Mouse (Mus musculus): ENCODE results near the gene Nampt. TPM values are rescaled to one million over a fixed set of nuclear protein-coding genes. Genes with fewer than 3 reads are reported as not detected.

The Nampt gene
- polyA plus RNA-seq, 1 experiment from 2014 or later = 20.9 TPM

GRCm38 (mm10) chr12:32822066-32822465 is 2.7 kb downstream of the Nampt start:
- H3K4me3 ChIP-seq = no peak overlapping the region
- no peak overlapping the region for H3K4me2 ChIP-seq (replicated peaks)
- WGBS = 66% methylated on average over 4 of the region's 4 CpGs
- H3K27ac ChIP-seq = no peak overlapping the region
- no peaks in the 10 kb centered on the region for H3K9me3 ChIP-seq
- no peak for ATAC-seq (ENCODE audit: low FRiP score, low read depth)
- H3K4me1 ChIP-seq = peaks cover 6% of the 10 kb centered on the region; the same call in 1 of the 2 replicates
- H3K36me3 ChIP-seq = peaks cover 8% of the 10 kb centered on the region
- H3K9ac ChIP-seq = no peak overlapping the region
- H3K27me3 ChIP-seq = no peaks in the 10 kb centered on the region

- Histone ChIP-seq H3K4me2 (replicated peaks) (no peak overlapping the region), H3K9ac (no peak overlapping the region), H3K27me3 (no peaks in the 10 kb centered on the region), H3K4me3 (no peak overlapping the region), H3K36me3 (peaks cover 8% of the 10 kb centered on the region), H3K27ac (no peak overlapping the region), H3K4me1 (peaks cover 9% of the 10 kb centered on the region), H3K9me3 (no peaks in the 10 kb centered on the region)
- no peak for ATAC-seq (ENCODE audit: low FRiP score, low read depth)
- WGBS = 85% methylated on average over 6 of the region's 6 CpGs
Measured at GRCm38 (mm10) chr12:32824586-32824985, 5.2 kb downstream of the Nampt start.

GRCm38 (mm10) chr12:32826971-32827370 is 7.6 kb downstream of the Nampt start:
- Histone ChIP-seq H3K27me3 (no peaks in the 10 kb centered on the region), H3K4me1 (peaks cover 5% of the 10 kb centered on the region), H3K4me2 (replicated peaks) (no peak overlapping the region), H3K9me3 (no peaks in the 10 kb centered on the region), H3K27ac (no peak overlapping the region), H3K36me3 (peaks cover 8% of the 10 kb centered on the region), H3K4me3 (no peak overlapping the region), H3K9ac (no peak overlapping the region)
- ATAC-seq (ENCODE audit: low FRiP score, low read depth) = no peak
- WGBS = 33% methylated on average over 3 of the region's 3 CpGs

- Histone ChIP-seq H3K27me3 (no peaks in the 10 kb centered on the region), H3K4me3 (no peak overlapping the region), H3K4me2 (replicated peaks) (no peak overlapping the region), H3K4me1 (peaks cover 3% of the 10 kb centered on the region; the same call in 1 of the 2 replicates), H3K27ac (no peak overlapping the region), H3K36me3 (peaks cover 12% of the 10 kb centered on the region), H3K9me3 (no peaks in the 10 kb centered on the region), H3K9ac (0 out of 2 replicates have a peak overlapping the region, but pooled peaks have one; percentile 13)
- ATAC-seq (ENCODE audit: low FRiP score, low read depth) = no peak
- 77% methylated on average over 8 of the region's 8 CpGs for WGBS
Measured at GRCm38 (mm10) chr12:32828137-32828760, 8.9 kb downstream of the Nampt start.

- Histone ChIP-seq H3K9me3 (0 out of 2 replicates have a peak, but pooled peaks cover 3% of the 10 kb centered on the region), H3K27me3 (no peaks in the 10 kb centered on the region), H3K4me2 (replicated peaks) (no peak overlapping the region), H3K27ac (no peak overlapping the region), H3K4me1 (peaks cover 3% of the 10 kb centered on the region; the same call in 1 of the 2 replicates), H3K36me3 (peaks cover 16% of the 10 kb centered on the region), H3K9ac (no peak overlapping the region), H3K4me3 (no peak overlapping the region)
- WGBS = 87% methylated on average over 9 of the region's 9 CpGs
- no peak for ATAC-seq (ENCODE audit: low FRiP score, low read depth)
Measured at GRCm38 (mm10) chr12:32829321-32830090, 10.2 kb downstream of the Nampt start.

GRCm38 (mm10) chr12:32832076-32832475 is 12.7 kb downstream of the Nampt start:
- no peak overlapping the region for H3K27ac ChIP-seq
- peaks cover 20% of the 10 kb centered on the region for H3K36me3 ChIP-seq
- no peak overlapping the region for H3K9ac ChIP-seq
- ATAC-seq (ENCODE audit: low FRiP score, low read depth) = no peak
- H3K27me3 ChIP-seq = no peaks in the 10 kb centered on the region
- no peak overlapping the region for H3K4me2 ChIP-seq (replicated peaks)
- 97% methylated on average over 3 of the region's 3 CpGs for WGBS
- peaks cover 9% of the 10 kb centered on the region for H3K4me1 ChIP-seq
- 0 out of 2 replicates have a peak, but pooled peaks cover 3% of the 10 kb centered on the region for H3K9me3 ChIP-seq
- no peak overlapping the region for H3K4me3 ChIP-seq

- Histone ChIP-seq H3K4me1 (peaks cover 7% of the 10 kb centered on the region), H3K36me3 (peaks cover 38% of the 10 kb centered on the region), H3K27ac (peak overlapping the region; percentile 28; the same call in 1 of the 2 replicates), H3K9me3 (0 out of 2 replicates have a peak, but pooled peaks cover 3% of the 10 kb centered on the region), H3K9ac (no peak overlapping the region), H3K4me2 (replicated peaks) (no peak overlapping the region), H3K4me3 (no peak overlapping the region), H3K27me3 (no peaks in the 10 kb centered on the region)
- ATAC-seq (ENCODE audit: low FRiP score, low read depth) = no peak
- WGBS = 75% methylated on average over 6 of the region's 6 CpGs
Measured at GRCm38 (mm10) chr12:32834781-32835180, 15.4 kb downstream of the Nampt start.

- H3K27me3 ChIP-seq = no peaks in the 10 kb centered on the region
- H3K4me2 ChIP-seq (replicated peaks) = no peak overlapping the region
- peaks cover 7% of the 10 kb centered on the region for H3K4me1 ChIP-seq
- H3K36me3 ChIP-seq = peaks cover 40% of the 10 kb centered on the region
- ATAC-seq (ENCODE audit: low FRiP score, low read depth) = no peak; the same call in 1 of the 2 replicates
- 0 out of 2 replicates have a peak, but pooled peaks cover 3% of the 10 kb centered on the region for H3K9me3 ChIP-seq
- WGBS = 43% methylated on average over 4 of the region's 4 CpGs
- H3K27ac ChIP-seq = no peak overlapping the region
- H3K4me3 ChIP-seq = no peak overlapping the region
- no peak overlapping the region for H3K9ac ChIP-seq
Measured at GRCm38 (mm10) chr12:32835235-32835634, 15.9 kb downstream of the Nampt start.

GRCm38 (mm10) chr12:32838406-32838805 is 19.1 kb downstream of the Nampt start:
- WGBS = 78% methylated on average over 4 of the region's 4 CpGs
- no peak overlapping the region for H3K4me3 ChIP-seq
- no peak overlapping the region for H3K4me2 ChIP-seq (replicated peaks)
- H3K36me3 ChIP-seq = peaks cover 57% of the 10 kb centered on the region
- peaks cover 7% of the 10 kb centered on the region for H3K4me1 ChIP-seq
- 0 out of 2 replicates have a peak, but pooled peaks cover 3% of the 10 kb centered on the region for H3K9me3 ChIP-seq
- H3K27ac ChIP-seq = no peak overlapping the region
- no peak for ATAC-seq (ENCODE audit: low FRiP score, low read depth)
- no peak overlapping the region for H3K9ac ChIP-seq
- H3K27me3 ChIP-seq = no peaks in the 10 kb centered on the region

GRCm38 (mm10) chr12:32838954-32839353 is 19.6 kb downstream of the Nampt start:
- H3K27ac ChIP-seq = no peak overlapping the region
- no peak for ATAC-seq (ENCODE audit: low FRiP score, low read depth)
- no peak overlapping the region for H3K9ac ChIP-seq
- H3K9me3 ChIP-seq = 0 out of 2 replicates have a peak, but pooled peaks cover 2% of the 10 kb centered on the region
- H3K4me1 ChIP-seq = peaks cover 7% of the 10 kb centered on the region
- H3K4me2 ChIP-seq (replicated peaks) = no peak overlapping the region
- WGBS = 92% methylated on average over 9 of the region's 9 CpGs
- no peaks in the 10 kb centered on the region for H3K27me3 ChIP-seq
- peaks cover 57% of the 10 kb centered on the region for H3K36me3 ChIP-seq
- H3K4me3 ChIP-seq = no peak overlapping the region

- Histone ChIP-seq H3K27ac (no peak overlapping the region), H3K9me3 (no peaks in the 10 kb centered on the region), H3K27me3 (no peaks in the 10 kb centered on the region), H3K4me1 (no peaks in the 10 kb centered on the region), H3K36me3 (peaks cover 62% of the 10 kb centered on the region), H3K4me3 (no peak overlapping the region), H3K9ac (no peak overlapping the region), H3K4me2 (replicated peaks) (no peak overlapping the region)
- WGBS = 63% methylated on average over 7 of the region's 7 CpGs
- ATAC-seq (ENCODE audit: low FRiP score, low read depth) = no peak
Measured at GRCm38 (mm10) chr12:32841442-32841900, 22.1 kb downstream of the Nampt start.

- no peak for ATAC-seq (ENCODE audit: low FRiP score, low read depth)
- peaks cover 63% of the 10 kb centered on the region for H3K36me3 ChIP-seq
- no peaks in the 10 kb centered on the region for H3K4me1 ChIP-seq
- no peaks in the 10 kb centered on the region for H3K9me3 ChIP-seq
- no peak overlapping the region for H3K9ac ChIP-seq
- WGBS = 88% methylated on average over 8 of the region's 8 CpGs
- no peak overlapping the region for H3K4me3 ChIP-seq
- no peak overlapping the region for H3K27ac ChIP-seq
- H3K27me3 ChIP-seq = no peaks in the 10 kb centered on the region
- no peak overlapping the region for H3K4me2 ChIP-seq (replicated peaks)
Measured at GRCm38 (mm10) chr12:32846325-32846724, 27.0 kb downstream of the Nampt start.
